Mouse (Mus musculus) CH12.LX (cell line): Measurements from ENCODE around the gene Slc24a1. TPM values are rescaled to one million over a fixed set of nuclear protein-coding genes. Genes with fewer than 3 reads are reported as not detected.

ENCODE experiments used
- DNase-seq: peaks from one replicate; pipeline ENCODE4 v3.0.0-alpha.2; 2013; ENCODE audit errors: extremely low read depth
- H3K27ac ChIP-seq: 2 replicates; pipeline ENCODE4 v1.5.1; 2012; ENCODE audit warnings: low read depth, mild to moderate bottlenecking, control low read depth, moderate library complexity; ENCODE audit not compliant: insufficient read depth
- H3K27me3 ChIP-seq: replicated peaks from 2 replicates; pipeline ENCODE3; 2012; ENCODE audit warnings: inconsistent platforms
- H3K36me3 ChIP-seq, 2 experiments: replicated peaks in 1 of 2; 2 replicates each; pipeline versions ENCODE3 to v1.6.1; 2012; ENCODE audit warnings: inconsistent platforms in 1 of 2, low read length in 1 of 2, mild to moderate bottlenecking in 1 of 2, mixed read lengths in 1 of 2, moderate library complexity in 1 of 2; ENCODE audit not compliant: control insufficient read depth in 1 of 2, insufficient read depth in 1 of 2
- H3K4me1 ChIP-seq, 2 experiments: 2 replicates each; pipeline ENCODE4 v1.6.1; 2012; ENCODE audit warnings: inconsistent platforms in 1 of 2, moderate library complexity in 1 of 2; ENCODE audit not compliant: insufficient read depth in 2 of 2, control insufficient read depth in 1 of 2
- H3K4me2 ChIP-seq: 2 replicates; pipeline ENCODE4 v1.6.1; 2012; ENCODE audit warnings: low read depth, mild to moderate bottlenecking, control low read depth; ENCODE audit not compliant: poor library complexity, insufficient read depth, severe bottlenecking
- H3K4me3 ChIP-seq, 3 experiments: fragments of 150-350 bp in 1 of 3; sonication (generic) in 1 of 3; replicated peaks in 1 of 3; 2 replicates each; pipeline versions ENCODE3 to v1.5.1; 2011 to 2012; ENCODE audit warnings: low read depth in 2 of 3, low read length in 2 of 3, mild to moderate bottlenecking in 2 of 3, moderate library complexity in 2 of 3, control low read depth in 1 of 3, improper control_type of control experiment in 1 of 3, inconsistent platforms in 1 of 3, mixed read lengths in 1 of 3; ENCODE audit not compliant: poor library complexity in 1 of 3
- H3K79me2 ChIP-seq: replicated peaks from 2 replicates; pipeline ENCODE4 v1.6.1; 2012; ENCODE audit warnings: mild to moderate bottlenecking, moderate library complexity; ENCODE audit not compliant: control insufficient read depth, poor library complexity, insufficient read depth, severe bottlenecking; ENCODE audit errors: extremely low read depth
- H3K9ac ChIP-seq: 2 replicates; pipeline ENCODE4 v1.6.1; 2012; ENCODE audit warnings: low read depth, mild to moderate bottlenecking, control low read depth, moderate library complexity; ENCODE audit not compliant: insufficient read depth
- H3K9me3 ChIP-seq: replicated peaks from 2 replicates; pipeline ENCODE3; 2012; ENCODE audit warnings: low read length, inconsistent platforms, mixed read lengths
- BHLHE40 ChIP-seq: IDR thresholded peaks from 2 replicates; pipeline ENCODE4 v1.6.1; 2011; ENCODE audit warnings: mild to moderate bottlenecking, low read depth, low read length, improper control_type of control experiment
- CHD1 ChIP-seq: IDR thresholded peaks from 2 replicates; pipeline ENCODE4 v1.6.1; 2012; ENCODE audit warnings: low read depth, low read length, improper control_type of control experiment, inconsistent platforms
- CHD2 ChIP-seq: IDR thresholded peaks from 2 replicates; pipeline ENCODE4 v1.6.1; 2011; ENCODE audit warnings: low read length, improper control_type of control experiment
- EP300 ChIP-seq: IDR thresholded peaks from 2 replicates; pipeline ENCODE4 v1.6.1; 2011; ENCODE audit warnings: low read length, improper control_type of control experiment
- ETS1 ChIP-seq: conservative IDR thresholded peaks from 2 replicates; pipeline ENCODE4 v1.6.1; 2012; ENCODE audit warnings: low read depth, mild to moderate bottlenecking, inconsistent platforms, low read length, improper control_type of control experiment, moderate library complexity
- HCFC1 ChIP-seq: IDR thresholded peaks from 2 replicates; pipeline ENCODE4 v1.6.1; 2012; ENCODE audit warnings: low read depth, mild to moderate bottlenecking, inconsistent platforms, low read length, improper control_type of control experiment
- KAT2A ChIP-seq: IDR thresholded peaks from 2 replicates; pipeline ENCODE4 v1.6.1; 2012; ENCODE audit warnings: low read length, improper control_type of control experiment, inconsistent platforms; ENCODE audit not compliant: insufficient replicate concordance
- MAFK ChIP-seq: IDR thresholded peaks from 2 replicates; pipeline ENCODE4 v1.6.1; 2011; ENCODE audit warnings: low read length, improper control_type of control experiment; ENCODE audit not compliant: insufficient replicate concordance
- MXI1 ChIP-seq: IDR thresholded peaks from 2 replicates; pipeline ENCODE4 v1.6.1; 2011; ENCODE audit warnings: mild to moderate bottlenecking, low read depth, low read length, improper control_type of control experiment
- PAX5 ChIP-seq: IDR thresholded peaks from 2 replicates; pipeline ENCODE4 v1.6.1; 2012; ENCODE audit warnings: low read length, inconsistent platforms, mixed read lengths
- POLR2AphosphoS2 ChIP-seq: IDR thresholded peaks from 2 replicates; pipeline ENCODE4 v1.6.1; 2011; ENCODE audit warnings: low read depth, low read length, improper control_type of control experiment
- RCOR1 ChIP-seq: conservative IDR thresholded peaks from 2 replicates; pipeline ENCODE4 v1.6.1; 2012; ENCODE audit warnings: low read depth, mild to moderate bottlenecking, inconsistent platforms, low read length, improper control_type of control experiment
- TBP ChIP-seq: conservative IDR thresholded peaks from 2 replicates; pipeline ENCODE4 v1.6.1; 2011; ENCODE audit warnings: low read depth, low read length, improper control_type of control experiment
- USF1 ChIP-seq: IDR thresholded peaks from 2 replicates; pipeline ENCODE4 v1.6.1; 2014; ENCODE audit warnings: low read depth, mild to moderate bottlenecking, inconsistent platforms, low read length, improper control_type of control experiment
- USF2 ChIP-seq: conservative IDR thresholded peaks from 2 replicates; pipeline ENCODE4 v1.6.1; 2011; ENCODE audit warnings: low read depth, low read length, improper control_type of control experiment
- ZC3H11A ChIP-seq: IDR thresholded peaks from 2 replicates; pipeline ENCODE4 v1.6.1; 2012; ENCODE audit warnings: low read depth, mild to moderate bottlenecking, inconsistent platforms, low read length, improper control_type of control experiment
- ZMIZ1 ChIP-seq: IDR thresholded peaks from 2 replicates; pipeline ENCODE4 v1.6.1; 2012; ENCODE audit warnings: low read depth, mild to moderate bottlenecking, inconsistent platforms, low read length, improper control_type of control experiment
- ZNF384 ChIP-seq: IDR thresholded peaks from 2 replicates; pipeline ENCODE4 v1.6.1; 2012; ENCODE audit warnings: low read depth, low read length, improper control_type of control experiment, inconsistent platforms
- dilution Hi-C: fragments of 300-500 bp; cut with MboI; formaldehyde crosslinking; loops from 2 replicates; pipeline ENCODE4 v1.14.3; 2020; ENCODE audit warnings: low sequenced_read_pairs; ENCODE audit not compliant: extremely low pct_unique_long_range_greater_than_20kb, extremely low pct_ligation_motif_present
- in situ Hi-C: fragments of 300-500 bp; cut with MboI; formaldehyde crosslinking; loops from 3 replicates; pipeline ENCODE4 v1.14.3; 2019; ENCODE audit warnings: low sequenced_read_pairs, low pct_ligation_motif_present, low pct_unique_long_range_greater_than_20kb, mixed read lengths
- polyA plus RNA-seq: library from polyadenylated mRNA; unstranded; fragments of >175 nt; gene quantifications from 2 replicates; pipeline ENCODE4 v1.2.1, GENCODE M21; 2012; ENCODE audit warnings: low read depth; ENCODE audit not compliant: insufficient read length
- total RNA-seq, 2 experiments: library from RNA; depleted of rRNA; stranded (reverse); fragments of 300-350 nt in 1 of 2; fragments of >200 nt in 1 of 2; gene quantifications; 2 replicates each; pipeline ENCODE4 v1.2.3; 2012 to 2014

Slc24a1 gene
- total and polyA plus RNA-seq, 3 experiments, result under 0.01 to 0.11 TPM; not detected in 1

DNA sequence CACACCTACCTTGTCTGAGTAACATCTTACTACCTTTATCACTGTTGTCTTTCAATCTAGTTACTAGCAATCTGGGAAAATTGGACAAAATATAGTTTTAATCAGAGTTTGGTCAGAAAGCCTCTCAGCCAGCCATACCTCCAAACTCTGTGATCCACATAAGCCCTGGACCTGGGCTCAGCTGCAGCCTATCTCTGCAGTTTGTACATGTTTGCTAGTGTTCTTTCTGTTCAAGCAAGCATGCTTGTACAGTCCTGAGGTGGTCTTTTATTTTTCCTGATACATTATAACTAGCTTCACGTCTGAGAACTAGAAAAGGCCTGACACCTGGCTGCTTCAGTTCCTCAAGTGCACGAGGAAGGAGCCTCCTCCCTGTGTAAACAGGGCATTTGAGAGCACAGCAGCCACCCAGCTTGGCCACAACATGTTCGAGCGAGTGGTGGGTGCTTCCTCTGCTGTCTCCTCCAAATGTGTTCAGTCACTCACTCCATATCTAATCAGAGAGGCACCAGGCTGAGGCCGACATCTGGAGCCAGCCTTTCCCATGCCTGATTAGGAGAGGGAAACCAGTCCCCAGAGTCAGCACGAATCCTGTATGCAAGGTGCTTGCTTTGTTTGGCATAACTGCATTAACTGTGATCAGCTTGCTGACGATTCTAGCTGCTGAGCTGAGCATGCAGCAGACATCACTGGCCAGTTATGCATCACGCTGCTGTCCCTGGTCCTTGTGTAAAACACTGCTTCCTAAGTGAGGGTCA, 33.8 kb upstream of the Slc24a1 start:
- no peak overlapping the region for H3K4me3 ChIP-seq
- dilution Hi-C loops, result no loop called here
- no peak overlapping the region for H3K4me2 ChIP-seq

DNA sequence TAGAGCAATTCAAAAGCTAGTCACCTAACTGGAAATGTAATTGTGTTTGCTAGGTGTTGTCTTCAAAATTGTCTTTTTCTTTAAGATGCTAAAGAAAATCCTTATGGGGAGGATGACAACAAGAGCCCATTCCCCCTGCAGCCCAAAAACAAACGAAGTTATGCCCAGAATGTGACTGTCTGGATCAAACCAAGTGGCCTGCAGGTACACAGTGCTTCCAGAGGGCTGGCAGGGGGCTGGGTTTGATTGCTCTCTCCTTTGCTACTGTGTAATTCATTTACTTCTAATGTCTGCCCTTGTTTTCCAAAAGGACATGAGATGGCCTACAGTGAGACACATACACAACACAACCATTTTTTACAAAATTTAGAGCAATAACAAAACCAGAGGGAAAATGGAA, 30.5 kb upstream of the Slc24a1 start:
- no peak overlapping the region for H3K27ac ChIP-seq
- DNase-seq, result no peak
- dilution Hi-C loops, result no loop called here

More for the DNA sequence above, 33.8 kb upstream of the Slc24a1 start:
- Histone ChIP-seq H3K9me3 (no peaks in the 10 kb centered on the region), H3K36me3 (peaks cover 72 to 96% of the 10 kb centered on the region in 2 experiments), H3K27me3 (no peaks in the 10 kb centered on the region), H3K27ac (no peak overlapping the region), H3K9ac (no peak overlapping the region), H3K79me2 (no peaks in the 10 kb centered on the region), H3K4me1 (peaks cover 0 to 7% of the 10 kb centered on the region in 2 experiments; a peak in 2 of 4 replicates)
- no peak for DNase-seq
- in situ Hi-C loops, result no loop called here
- TF ChIP-seq TBP, result no peak
- TF ChIP-seq ZMIZ1, result no peak
- no peak for TF ChIP-seq RCOR1
- TF ChIP-seq USF2, result no peak
- TF ChIP-seq CHD2, result no peak
- TF ChIP-seq USF1, result no peak
- TF ChIP-seq ZC3H11A, result no peak

DNA sequence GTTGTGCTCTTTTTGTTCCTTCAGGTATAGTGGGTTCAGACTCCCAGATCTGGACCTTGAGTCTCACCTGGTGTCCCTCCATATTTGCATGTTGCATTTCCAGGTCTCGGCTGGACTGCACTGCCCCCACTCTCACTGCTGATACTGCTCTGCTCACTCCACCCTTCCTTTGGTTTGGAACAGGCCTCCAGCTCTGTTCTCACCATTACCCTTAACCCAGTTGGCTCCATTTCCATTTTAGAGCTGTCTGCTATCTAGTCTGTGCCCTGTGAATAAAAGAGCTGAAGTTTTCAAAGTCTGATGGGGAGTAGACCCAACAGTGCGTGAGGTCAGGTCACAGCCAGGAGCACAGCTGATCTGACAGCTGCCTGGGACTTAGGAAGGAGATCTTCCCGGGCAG, 29.1 kb upstream of the Slc24a1 start:
- DNase-seq, result no peak
- H3K4me1 ChIP-seq, result peaks cover 0 to 14% of the 10 kb centered on the region in 2 experiments; a peak in 2 of 4 replicates
- peaks cover 73 to 99% of the 10 kb centered on the region in 2 experiments for H3K36me3 ChIP-seq
- no peak overlapping the region for H3K4me2 ChIP-seq
- in situ Hi-C loops, result no loop called here
- H3K27ac ChIP-seq, result no peak overlapping the region
- no peak overlapping the region for H3K9ac ChIP-seq
- TF ChIP-seq ETS1 (no peak), BHLHE40 (no peak), PAX5 (no peak), USF2 (no peak), POLR2AphosphoS2 (no peak), USF1 (no peak), HCFC1 (no peak), CHD2 (no peak)
- no peaks in the 10 kb centered on the region for H3K9me3 ChIP-seq
- dilution Hi-C loops, result no loop called here
- H3K4me3 ChIP-seq, result no peak overlapping the region
- no peaks in the 10 kb centered on the region for H3K79me2 ChIP-seq
- H3K27me3 ChIP-seq, result no peaks in the 10 kb centered on the region

More for the DNA sequence above, 30.5 kb upstream of the Slc24a1 start:
- no peaks in the 10 kb centered on the region for H3K79me2 ChIP-seq
- H3K9ac ChIP-seq, result no peak overlapping the region
- H3K4me1 ChIP-seq, result peaks cover 0 to 14% of the 10 kb centered on the region in 2 experiments; a peak in 2 of 4 replicates
- no peak overlapping the region for H3K4me3 ChIP-seq
- H3K27me3 ChIP-seq, result no peaks in the 10 kb centered on the region
- peaks cover 74 to 99% of the 10 kb centered on the region in 2 experiments for H3K36me3 ChIP-seq
- in situ Hi-C loops, result no loop called here
- no peak for TF ChIP-seq MAFK
- TF ChIP-seq EP300, result no peak
- TF ChIP-seq ZNF384, result no peak
- no peak for TF ChIP-seq CHD1
- TF ChIP-seq KAT2A, result no peak
- TF ChIP-seq MXI1, result no peak
- TF ChIP-seq USF2, result no peak
- H3K9me3 ChIP-seq, result no peaks in the 10 kb centered on the region
- no peak overlapping the region for H3K4me2 ChIP-seq
